16 mouse cellular contexts compared by ENCODE assay signal in genomic region chr15:68605478-68605877, GRCm38 (mm10).
A peak's percentile ranks its signal among the peaks of the same experiment; 100 is the strongest.
DNase-seq lines count a peak whose midpoint lies in the region; ATAC-seq and TF ChIP-seq lines count a peak whose summit lies in the region.
"Had no signal": no experiment of that assay in that cellular context is flagged by ENCODE, and none has a peak within 500 bp of the region (broad histone marks: within the 10 kb centered on the region; RNA-seq: fewer than 3 reads in every experiment).

No protein-coding gene starts in this region.

- H3K27ac ChIP-seq in gastrocnemius, adult 2 months, result 0 out of 2 replicates have a peak overlapping the region, but pooled peaks have one; percentile 20
- H3K27ac ChIP-seq in layer of hippocampus, adult 2 months, result no peak overlapping the region
- H3K27ac ChIP-seq: embryonic facial prominence, embryonic 10.5 days; embryonic facial prominence, embryonic 12.5 days; forebrain, embryonic 13.5 days; forebrain, embryonic 15.5 days had no signal

- no peak for DNase-seq in gastrocnemius, adult 2 months
- no peak for DNase-seq in gastrocnemius, postnatal 36 days
- peak; percentile 2 for DNase-seq in 3T3-L1 (ENCODE audit: low read depth, low spot score)
- no peak for DNase-seq in adrenal gland, postnatal 10 days
- no peak for DNase-seq in layer of hippocampus, adult 2 months (ENCODE audit: low spot score in 2 of 2)
- DNase-seq in frontal cortex, postnatal 25 days (ENCODE audit: low spot score in 2 of 2), result no peak
- DNase-seq: cerebellum, adult 11-12 months; cerebellum, adult 9-10 months; cerebellum, postnatal 36 days had no signal

- H3K4me3 ChIP-seq in gastrocnemius, adult 2 months, result no peak overlapping the region
- no peak overlapping the region for H3K4me3 ChIP-seq in layer of hippocampus, adult 2 months
- H3K4me3 ChIP-seq: embryonic facial prominence, embryonic 10.5 days; embryonic facial prominence, embryonic 12.5 days; forebrain, embryonic 13.5 days; forebrain, embryonic 15.5 days had no signal

- TF ChIP-seq CTCF in gastrocnemius, adult 2 months (IDR thresholded peaks at IDR 0.05), result no peak
- TF ChIP-seq CTCF in layer of hippocampus, adult 2 months (conservative IDR thresholded peaks at IDR 0.05), result no peak

- intact Hi-C loops in gastrocnemius, adult 2 months (cut with DNase I), result no loop called here
- intact Hi-C loops in gastrocnemius, postnatal 36 days (cut with DNase I), result no loop called here

- ATAC-seq in granulocyte monocyte progenitor cell, adult 5-6 weeks (replicated peaks; ENCODE audit: poor library complexity, severe bottlenecking), result peak; percentile 75
- peak; percentile 71 for ATAC-seq in megakaryocyte progenitor cell, adult 5-6 weeks (replicated peaks; ENCODE audit: poor library complexity)
- ATAC-seq: forebrain, embryonic 13.5 days; forebrain, embryonic 15.5 days; forebrain, postnatal 0 days had no signal
